Mouse (Mus musculus) testis, adult 2 months (tissue): ENCODE measurements around the gene Rnf182.

Experiments
- CTCF ChIP-seq: fragments of 200-500 bp; IDR thresholded peaks from 2 replicates; pipeline ENCODE4 v1.5.1; 2012; ENCODE audit warnings: low read depth, mild to moderate bottlenecking, inconsistent platforms, low read length, moderate library complexity; ENCODE audit not compliant: control insufficient read depth, insufficient read depth, insufficient replicate concordance
- POLR2A ChIP-seq: fragments of 200-500 bp; IDR thresholded peaks from 2 replicates; pipeline ENCODE4 v1.6.1; 2012; ENCODE audit warnings: low read depth, mild to moderate bottlenecking, inconsistent platforms, low read length, moderate library complexity; ENCODE audit not compliant: control insufficient read depth

GRCm38 (mm10) chr13:43684499-43684994 lies 69.0 kb downstream of the Rnf182 start:
- TF ChIP-seq CTCF (no peak), POLR2A (no peak)
